Mouse (Mus musculus) spleen, postnatal 36 days (tissue): ENCODE data around the gene Fibp.

Experiments used
- DNase-seq, 2 experiments: peaks; one replicate each; pipeline ENCODE4 v3.0.0; 2022; ENCODE audit warnings: low spot score in 2 of 2, mixed read lengths in 1 of 2

The Fibp gene

DNA sequence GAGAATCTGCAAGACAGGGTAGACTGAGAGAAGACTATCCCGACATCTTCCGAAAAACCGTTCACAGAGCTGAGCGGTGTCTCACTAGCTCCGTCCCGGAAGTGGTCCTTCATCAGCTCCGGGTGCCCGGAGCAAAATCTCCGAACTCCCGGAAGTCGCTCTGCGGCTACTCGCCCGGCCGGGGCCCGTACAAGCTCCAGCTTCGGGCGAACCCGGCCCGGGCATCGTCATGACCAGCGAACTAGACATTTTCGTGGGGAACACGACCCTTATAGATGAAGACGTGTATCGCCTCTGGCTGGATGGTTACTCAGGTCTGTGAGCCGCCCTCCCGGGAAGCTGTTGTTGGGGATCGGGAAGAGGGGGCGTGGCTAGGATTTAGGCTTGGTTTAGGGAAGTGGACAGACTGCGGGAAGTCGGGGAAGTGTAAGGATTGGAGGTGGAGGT lies at the start of gene Fibp:
Fibp (plus strand) TSS at position 151 of the 447 bp plus-strand sequence.
- peak; percentile 86 to 87 for DNase-seq

DNA sequence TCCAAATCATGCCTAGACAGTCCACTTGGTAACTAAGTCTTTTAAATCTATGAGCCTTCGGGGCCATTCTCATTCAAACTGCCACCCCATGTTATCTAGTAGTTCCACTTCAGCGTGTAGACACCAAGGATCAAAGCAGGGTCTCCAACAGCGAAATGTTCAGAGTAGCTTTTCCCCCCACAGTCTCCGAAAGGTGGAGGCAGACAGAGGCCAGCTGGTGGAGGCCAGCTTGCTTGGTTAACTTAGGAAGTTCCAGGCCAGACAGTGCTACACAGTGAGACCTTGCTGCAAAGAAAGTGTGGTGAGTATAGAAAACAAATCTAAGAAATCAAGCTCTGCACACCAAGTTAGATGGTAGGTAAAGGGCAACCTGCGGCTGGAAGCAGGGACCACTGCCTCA lies 49.8 kb upstream of the Fibp start:
- DNase-seq: no peak

DNA sequence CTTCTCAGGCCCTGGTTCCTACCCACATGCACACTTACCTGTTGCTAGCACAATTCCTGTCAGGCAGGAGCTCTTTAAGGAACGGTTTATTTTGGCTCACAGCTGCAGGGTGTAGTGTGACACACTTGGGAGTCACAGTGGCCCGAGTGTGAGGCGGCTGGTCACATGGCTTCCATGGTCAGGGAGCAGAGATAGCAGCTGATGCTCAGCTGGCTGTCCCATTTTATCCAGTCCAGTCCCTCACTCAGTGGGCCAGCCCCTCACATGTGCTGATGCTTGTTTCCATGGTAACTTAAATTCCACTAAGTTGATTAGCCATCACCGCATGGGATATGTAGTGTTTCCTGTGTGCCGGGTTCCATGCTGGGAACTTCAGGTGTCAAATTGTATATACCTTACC lies 48.5 kb upstream of the Fibp start:
- DNase-seq: no peak

DNA sequence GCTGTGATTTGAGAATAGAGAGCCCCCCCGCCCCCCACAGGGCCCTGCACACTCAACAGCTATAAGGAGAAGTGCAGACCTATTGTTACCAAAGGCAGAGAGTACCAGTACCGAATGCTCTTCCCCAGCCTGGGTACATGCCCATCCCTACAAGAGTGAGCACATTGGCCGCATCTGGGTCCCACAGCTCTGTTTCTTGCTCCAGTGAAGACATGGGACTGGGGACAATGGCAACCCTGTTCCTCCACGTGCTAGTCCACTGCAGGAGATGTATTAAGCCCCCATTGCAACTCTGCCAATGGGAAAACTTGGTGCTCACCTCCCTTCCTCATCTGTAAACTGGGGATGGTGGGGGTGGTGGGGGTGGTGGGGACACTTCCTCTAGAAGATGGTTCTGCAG lies 46.6 kb upstream of the Fibp start:
- DNase-seq: no peak

DNA sequence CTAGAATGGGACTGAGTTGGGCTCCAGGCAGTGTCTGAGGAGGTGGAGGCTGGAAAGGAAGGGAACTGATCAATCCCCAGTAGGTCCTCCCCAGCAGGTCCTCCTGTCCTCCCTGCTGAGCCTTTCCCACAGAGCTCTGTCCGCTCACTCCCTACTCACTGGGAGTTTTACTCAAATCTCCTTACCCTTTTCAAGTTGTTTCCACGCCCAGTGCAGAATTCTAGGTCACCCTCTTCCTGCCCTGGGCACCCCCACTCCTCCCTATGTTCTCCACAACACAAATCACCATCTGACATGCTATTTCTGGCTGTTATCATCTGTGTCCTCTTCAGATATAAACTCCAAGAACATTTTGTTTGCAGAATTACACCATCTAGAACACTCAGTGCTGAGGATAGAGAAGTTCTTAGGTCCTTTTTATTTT lies 45.9 kb upstream of the Fibp start:
- no peak for DNase-seq

DNA sequence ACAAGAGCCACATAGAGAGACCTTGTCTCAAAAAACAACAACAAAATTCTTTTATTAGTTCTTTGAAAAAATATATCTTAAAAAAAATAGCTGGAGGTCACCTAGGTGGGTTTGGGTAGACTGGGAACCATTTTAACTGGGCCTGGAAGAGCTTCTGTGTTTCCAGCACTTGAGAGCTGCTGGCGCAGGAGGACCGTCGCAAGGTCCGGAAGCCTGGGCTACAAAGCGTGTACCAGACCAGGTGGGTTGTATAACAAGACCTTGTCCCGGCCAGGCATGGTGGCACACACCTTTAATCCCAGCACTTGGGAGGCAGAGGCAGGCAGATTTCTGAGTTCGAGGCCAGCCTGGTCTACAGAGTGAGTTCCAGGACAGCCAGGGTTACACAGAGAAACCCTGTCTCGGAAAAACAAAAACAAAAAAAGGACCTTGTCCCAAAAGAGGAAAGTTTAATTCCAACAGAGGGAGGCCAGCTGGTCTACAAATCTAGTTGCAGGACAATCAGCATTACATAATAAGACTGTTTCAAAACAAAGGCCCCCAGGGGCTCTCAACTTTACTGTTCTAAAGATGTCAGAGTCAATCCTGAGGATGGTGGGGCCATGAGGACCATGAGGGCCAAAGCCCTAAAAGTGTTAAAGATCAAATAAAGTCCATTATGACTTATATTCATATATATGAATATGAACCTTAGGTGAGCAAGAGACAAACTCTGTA lies 41.5 kb upstream of the Fibp start:
- DNase-seq: no peak

DNA sequence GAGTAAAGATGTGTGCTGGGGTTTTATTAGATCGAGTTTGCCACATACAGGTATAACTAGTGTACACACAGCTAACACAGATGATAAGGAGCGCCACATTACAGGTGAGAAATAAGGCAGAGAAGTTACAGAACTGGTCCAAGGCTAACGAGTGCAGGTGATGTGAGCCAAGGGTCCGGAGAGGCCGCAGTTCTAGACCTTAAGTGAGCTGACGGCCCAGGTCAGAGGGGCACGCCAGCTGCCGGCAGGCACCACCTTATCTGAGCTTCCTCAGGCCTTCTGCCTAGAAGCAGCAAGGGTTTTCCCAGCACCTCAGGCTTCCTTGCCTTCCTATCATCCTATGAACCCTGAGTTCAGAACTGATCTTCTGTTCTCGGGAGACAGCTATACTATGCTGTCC lies 40.8 kb upstream of the Fibp start:
- no peak for DNase-seq

DNA sequence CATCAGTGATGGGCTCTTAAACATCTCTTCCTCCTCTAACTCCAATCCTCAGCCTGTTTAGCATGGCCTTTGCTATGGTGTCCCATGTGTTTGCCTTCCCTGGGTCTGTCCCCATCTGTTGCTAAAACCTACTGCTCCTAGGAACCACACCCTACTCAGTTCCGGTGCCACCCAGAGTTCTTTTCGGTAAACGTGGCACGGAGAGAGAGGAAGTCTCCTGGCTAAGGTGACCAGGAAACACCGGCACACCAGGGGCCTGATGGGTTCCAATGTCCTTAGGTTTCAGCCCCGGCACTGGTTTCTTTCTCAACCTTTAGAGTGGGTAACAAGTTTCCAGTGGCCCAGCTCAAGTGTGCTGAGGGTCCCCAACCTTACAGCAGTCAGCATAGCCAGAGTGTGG lies 39.8 kb upstream of the Fibp start:
- DNase-seq: no peak

DNA sequence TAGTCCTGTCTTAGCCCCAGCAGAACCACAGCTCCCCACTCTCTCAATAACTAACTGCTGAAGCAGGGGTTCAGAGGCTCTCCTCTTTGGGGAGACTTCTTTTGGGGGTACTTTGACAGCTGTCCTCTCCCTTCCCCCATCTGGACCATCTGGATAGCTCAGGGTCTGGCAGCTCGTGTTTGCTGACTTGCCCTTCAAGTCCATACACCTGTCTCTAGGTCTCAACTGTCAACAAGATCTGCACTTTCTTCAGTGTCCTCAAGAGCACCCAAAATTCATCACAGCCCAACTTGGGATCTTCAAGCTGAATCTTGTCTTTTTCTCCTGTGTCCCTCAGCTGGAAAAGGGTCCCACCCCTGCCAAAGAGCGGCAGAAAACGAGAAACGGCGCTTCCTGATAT lies 38.6 kb upstream of the Fibp start:
- DNase-seq: no peak

DNA sequence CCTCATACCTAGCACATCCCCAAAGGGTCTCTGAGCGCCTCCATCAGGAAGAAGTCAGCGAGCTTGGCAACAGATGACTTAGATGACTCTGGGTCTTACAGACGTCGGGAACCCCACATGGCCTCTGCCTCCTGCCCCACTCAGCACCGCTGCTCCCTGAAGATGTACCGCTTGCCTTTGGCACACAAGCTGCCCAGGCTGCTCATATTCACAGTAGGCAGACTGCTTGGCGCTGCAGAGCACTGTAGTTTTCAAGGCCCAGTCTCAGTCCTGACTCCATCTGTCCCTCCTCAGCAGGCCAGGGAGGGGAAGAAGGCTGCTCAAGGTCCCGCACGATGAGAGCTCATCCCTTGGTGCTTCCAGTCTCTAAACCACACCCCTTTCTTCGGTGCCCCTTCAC lies 38.1 kb upstream of the Fibp start:
- no peak for DNase-seq

DNA sequence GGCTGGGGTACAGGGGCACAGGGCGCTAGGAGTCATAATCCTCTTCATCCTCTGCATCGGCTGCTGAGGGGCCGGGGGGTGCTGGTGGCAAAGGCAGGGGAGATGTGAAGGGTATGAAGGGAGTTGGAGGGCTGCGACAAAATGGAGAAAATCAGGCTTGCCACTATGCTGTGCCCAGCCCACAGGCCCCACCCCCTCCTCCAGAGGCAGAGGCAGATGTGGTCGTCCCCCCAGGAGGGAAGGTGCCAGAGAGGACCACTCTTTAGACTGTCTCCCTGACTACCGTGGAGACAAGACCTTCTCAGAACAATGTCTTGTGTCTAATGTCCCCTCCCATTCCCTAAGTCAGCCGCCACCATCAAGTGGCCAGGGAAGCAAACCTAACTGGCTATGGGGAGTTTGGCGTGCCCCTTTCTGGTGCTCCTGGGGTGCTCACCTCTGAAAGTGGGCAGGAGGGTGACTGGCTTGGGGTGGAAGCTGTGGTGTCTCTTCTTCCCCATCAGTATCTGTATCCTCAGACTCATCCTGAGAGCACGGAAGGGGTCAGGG lies 37.4 kb upstream of the Fibp start:
- no peak for DNase-seq

DNA sequence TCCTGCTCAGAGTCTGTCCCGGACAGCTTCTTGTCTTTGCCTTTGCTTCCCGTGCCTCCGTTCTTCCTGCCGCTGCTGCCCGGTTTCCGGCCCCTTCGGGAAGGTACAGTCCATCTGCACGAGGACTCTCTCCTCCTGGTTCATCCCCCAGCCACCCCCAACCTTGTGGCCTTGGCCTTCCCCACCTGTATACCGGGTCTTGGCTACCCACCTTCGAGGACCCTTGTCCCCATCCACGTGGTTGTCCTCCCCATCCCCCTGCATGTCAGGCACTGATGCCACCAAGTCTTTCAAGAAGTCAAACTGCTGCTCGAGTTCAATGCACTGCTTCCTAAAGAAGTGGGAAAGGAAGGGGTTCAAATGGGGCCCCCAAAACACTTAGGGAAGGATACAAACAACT lies 36.9 kb upstream of the Fibp start:
- no peak for DNase-seq

DNA sequence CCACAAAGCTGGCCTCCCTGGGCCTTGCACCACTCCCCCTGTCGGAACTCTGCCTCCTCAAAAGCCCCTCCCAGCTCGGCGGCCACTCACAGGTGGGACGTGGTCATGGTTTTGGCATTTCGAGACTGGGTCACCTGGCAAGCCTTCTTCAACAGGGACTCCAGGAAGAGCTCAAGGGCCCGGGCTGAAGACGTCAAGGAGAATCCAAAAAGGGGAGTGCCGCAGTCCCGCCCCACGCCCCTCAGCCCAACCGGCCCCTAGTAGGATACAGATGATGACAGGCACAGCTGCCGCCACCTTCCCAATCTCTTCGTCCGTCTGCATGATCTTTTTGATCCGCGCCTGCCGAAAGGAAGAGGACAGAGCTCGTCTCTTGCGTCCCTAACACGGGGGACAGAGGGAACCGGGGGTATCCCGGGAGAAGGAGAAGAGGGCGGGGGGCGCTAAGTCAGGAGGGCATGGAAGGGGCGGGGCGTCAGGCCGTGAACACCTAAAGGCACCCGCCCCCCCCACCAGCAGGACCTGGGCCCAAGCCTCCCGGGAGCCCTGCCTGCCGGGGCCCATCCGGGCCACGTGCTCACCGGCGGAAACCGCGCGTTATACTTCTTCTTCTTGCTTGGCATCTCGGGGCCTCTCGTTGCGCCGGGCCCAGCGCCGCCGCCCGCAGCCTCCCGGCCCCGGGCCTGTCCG lies 36.2 kb upstream of the Fibp start:
- DNase-seq: peak; percentile 74 to 75

DNA sequence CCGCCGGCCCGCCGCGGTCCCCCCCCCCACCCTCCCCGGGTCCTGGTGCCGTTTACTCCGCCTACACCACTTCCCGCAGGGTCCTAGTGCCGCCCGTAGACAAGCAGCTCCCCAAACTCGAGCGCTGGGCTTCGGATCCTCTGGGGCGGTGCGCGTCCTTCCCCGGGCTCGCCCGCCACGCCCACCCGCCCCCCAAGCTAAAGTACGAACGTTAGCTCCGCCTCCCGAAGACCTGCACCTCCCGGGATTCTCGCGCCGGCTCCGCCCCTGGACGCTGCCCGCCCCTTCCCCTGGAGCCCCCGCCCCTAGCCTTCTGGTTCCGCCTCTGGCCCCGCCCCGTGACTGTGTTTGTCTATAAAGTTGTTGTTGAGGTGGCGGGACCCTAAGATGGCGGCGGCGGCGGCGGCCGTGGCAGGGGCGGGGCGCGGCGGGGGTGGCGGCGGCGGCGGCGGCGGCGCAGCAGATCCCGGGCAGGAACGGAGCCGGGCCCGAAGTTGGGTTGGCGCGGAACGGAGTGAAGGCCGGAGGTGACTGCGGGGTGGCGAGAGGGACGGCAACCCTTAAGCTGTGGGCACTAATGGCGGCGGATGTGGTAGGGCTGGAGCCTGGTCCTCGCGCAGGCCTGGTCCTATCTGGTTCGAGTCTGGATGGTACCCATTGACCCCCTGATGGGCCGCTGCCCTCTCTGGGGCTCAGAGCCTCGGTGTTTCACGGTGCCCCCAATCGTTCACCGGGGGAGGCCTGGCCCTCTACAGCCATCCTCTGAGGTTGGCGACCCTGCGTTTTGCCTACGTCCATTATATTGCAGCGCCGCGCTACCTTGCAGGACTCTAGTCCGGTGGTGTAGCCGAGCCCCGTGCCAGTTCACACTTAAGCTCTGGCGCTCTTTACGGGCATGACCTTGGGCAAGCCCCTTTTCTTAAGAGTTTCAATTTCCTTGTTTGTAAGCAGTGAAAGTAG lies 35.4 kb upstream of the Fibp start, which contains the start of the genes Drap1 and AI837181:
Drap1 (minus strand) TSS at position 198 of the 960 bp plus-strand sequence.
AI837181 (plus strand) TSS at position 363 of the 960 bp plus-strand sequence.
- peak; percentile 89 to 94 for DNase-seq

DNA sequence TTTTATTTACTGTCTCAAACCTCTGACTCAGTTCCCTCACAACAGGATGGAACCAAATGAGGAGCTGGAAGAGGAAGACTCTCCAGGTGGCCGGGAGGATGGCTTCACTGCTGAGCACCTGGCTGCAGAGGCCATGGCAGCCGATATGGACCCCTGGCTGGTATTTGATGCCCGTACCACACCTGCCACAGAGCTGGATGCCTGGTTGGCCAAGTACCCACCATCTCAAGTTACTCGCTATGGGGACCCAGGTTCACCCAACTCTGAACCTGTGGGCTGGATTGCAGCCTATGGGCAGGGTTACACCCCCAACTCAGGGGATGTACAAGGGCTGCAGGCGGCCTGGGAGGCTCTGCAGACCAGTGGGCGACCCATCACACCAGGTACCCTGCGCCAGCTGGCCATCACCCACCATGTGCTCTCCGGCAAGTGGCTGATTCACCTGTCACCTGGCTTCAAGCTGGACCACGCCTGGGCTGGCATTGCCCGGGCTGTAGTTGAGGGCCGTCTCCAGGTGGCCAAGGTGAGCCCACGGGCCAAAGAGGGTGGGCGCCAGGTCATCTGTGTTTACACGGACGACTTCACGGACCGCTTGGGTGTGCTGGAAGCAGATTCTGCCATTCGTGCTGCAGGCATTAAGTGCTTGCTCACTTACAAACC lies 34.4 kb upstream of the Fibp start:
- DNase-seq: no peak

DNA sequence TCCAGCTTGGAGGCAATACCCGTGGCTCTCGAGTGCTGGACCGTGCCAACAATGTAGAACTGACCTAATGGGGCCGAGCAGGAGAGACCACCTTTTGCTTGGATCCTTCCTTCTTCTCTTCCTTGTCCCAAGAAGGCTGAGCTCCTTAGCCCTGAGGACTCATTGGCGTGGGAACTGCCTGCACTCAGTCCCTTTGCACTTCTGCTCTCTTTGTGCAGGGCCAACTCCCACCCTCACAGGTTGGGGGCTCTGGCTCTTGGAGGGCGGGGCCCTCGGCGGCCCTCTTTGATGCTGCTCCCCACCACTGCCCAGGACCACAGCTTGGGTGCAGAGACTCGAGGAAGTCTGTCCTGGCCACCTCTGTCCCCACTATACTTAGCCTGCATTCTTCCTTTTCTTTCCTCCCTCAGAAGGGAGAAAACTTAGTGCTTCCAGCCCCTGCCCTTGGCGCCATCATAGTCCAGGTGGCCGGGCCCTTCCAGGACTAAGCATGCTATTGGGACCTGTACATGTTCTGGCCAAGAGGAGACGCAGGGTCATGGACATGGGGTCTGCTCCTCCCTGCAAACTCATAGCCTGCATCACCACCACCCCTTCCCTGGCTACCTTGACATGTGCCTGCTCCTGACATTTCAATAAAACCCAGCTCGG lies 33.6 kb upstream of the Fibp start:
- no peak for DNase-seq

DNA sequence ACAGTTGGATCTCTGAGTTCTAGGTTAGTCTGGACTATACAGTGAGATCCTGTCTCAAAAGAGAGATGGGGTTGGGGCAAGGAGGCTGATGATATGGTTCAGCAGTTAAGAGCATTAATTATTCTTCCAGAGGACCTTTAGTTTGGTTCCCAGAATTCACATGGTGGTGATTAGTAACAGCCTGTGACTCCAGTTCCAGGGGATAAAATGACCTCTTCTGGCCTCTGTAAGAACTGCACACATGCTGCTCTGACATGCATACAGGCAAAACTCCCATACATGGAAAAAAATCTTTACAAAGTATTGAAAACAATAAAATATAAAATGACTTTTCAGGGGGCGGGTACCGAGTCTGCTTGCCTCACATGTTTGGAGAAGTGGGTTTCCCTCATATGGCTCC lies 32.3 kb upstream of the Fibp start:
- peak; percentile 45 to 48 for DNase-seq

DNA sequence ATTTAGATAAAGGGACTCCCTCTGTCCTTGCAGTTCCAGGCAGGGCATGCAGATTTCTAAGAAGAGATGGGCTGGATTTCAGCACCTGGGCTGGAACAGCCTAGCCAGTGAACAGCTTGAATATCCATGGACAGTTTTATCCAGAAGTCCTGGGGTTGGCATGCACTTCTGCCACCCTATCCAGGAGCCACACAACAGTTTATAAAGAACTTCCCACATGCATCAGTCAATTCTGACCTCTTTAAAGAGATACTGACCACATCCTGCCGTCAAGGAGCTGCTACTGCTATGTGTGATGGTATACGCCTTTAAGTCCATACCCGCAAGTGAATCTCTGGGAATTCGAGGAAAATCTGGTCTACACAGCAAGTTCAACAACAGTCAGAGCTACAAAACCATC lies 31.2 kb upstream of the Fibp start:
- DNase-seq: no peak

DNA sequence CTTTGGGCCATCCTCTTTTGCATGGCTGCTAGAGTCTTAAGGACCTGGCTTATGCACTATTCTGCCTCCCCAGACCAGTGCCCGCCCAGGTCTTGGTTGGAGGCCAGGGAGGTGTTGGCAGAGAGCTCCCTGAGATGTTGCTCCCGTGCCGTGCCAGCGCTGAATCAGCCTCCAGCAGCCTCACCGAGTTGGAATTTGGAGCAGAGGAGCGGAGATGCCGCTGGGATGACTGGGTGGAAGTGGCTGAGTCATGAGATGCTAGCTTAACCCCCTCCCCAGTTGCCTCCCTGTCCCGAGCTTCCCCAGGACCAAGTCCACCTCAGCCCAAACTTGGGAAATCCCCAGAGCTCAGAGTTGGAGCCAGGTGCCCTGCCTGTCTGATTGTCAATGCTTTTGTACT lies 30.6 kb upstream of the Fibp start:
- DNase-seq: no peak

DNA sequence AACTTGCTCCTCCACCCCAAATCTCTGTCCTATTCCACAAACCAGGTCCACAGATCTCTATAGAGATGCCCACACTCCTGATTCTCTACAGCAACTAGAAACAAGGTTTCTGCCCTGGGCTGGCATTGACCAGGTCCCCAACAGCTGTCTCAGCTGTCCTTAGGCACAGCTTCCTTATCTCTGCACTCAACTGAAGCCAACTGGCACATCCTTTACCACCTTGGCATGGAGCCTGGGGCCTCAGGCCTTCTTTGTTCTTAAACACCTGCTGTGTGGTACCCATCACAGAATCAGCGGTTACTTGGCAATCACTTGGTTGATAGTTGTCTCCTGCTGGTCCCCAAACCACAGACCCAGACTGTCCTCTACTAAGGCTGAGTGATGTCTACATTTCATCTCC lies 30.0 kb upstream of the Fibp start:
- DNase-seq: no peak
